In genomic region chr2:6436085-6436950, GRCm38 (mm10) we compare ENCODE assay signal across 8 mouse cellular contexts.
DNase-seq lines count a peak whose midpoint lies in the region; ATAC-seq and TF ChIP-seq lines count a peak whose summit lies in the region.

No protein-coding gene starts in this region.

- H3K36me3 ChIP-seq in C2C12 (ENCODE audit: control insufficient read depth, insufficient read depth) (peaks cover 60% of the 10 kb centered on the region), MEL (ENCODE audit: control insufficient read depth in 1 of 2, insufficient read depth in 2 of 2, low read length in 2 of 2) (peaks cover 0 to 9% of the 10 kb centered on the region in 2 experiments; a peak in 2 of 4 replicates)
- H3K36me3 ChIP-seq in heart, embryonic 14.5 days (ENCODE audit: control insufficient read depth, insufficient read depth, low read length): peaks cover 44% of the 10 kb centered on the region
- H3K36me3 ChIP-seq in lung, embryonic 14.5 days (ENCODE audit: insufficient read depth): peaks cover 52% of the 10 kb centered on the region

- no peaks in the 10 kb centered on the region for H3K9me3 ChIP-seq in MEL (replicated peaks; ENCODE audit: insufficient read depth, low read length)
- no peaks in the 10 kb centered on the region for H3K9me3 ChIP-seq in heart, embryonic 14.5 days (ENCODE audit: control insufficient read depth, low read length)
- no peaks in the 10 kb centered on the region for H3K9me3 ChIP-seq in lung, embryonic 14.5 days (ENCODE audit: low read depth, low read length)

- TF ChIP-seq EP300 in MEL (IDR thresholded peaks at IDR 0.05; ENCODE audit: low read depth in 1 of 2, low read length in 2 of 2): no peak

- TF ChIP-seq CTCF in C2C12 (IDR thresholded peaks at IDR 0.05; ENCODE audit: control insufficient read depth, insufficient read depth, insufficient read length) (peak; percentile 22), MEL (IDR thresholded peaks at IDR 0.05 in 2 of 3, conservative IDR thresholded peaks at IDR 0.05 in 1 of 3; ENCODE audit: control insufficient read depth in 1 of 3, insufficient read depth in 1 of 3, low read depth in 2 of 3, low read length in 3 of 3, poor library complexity in 1 of 3, severe bottlenecking in 1 of 3) (peak; percentile 31 to 61 (median 35))
- peak; percentile 84 for TF ChIP-seq CTCF in lung, embryonic 14.5 days (IDR thresholded peaks at IDR 0.05; ENCODE audit: low read depth)

- no peaks in the 10 kb centered on the region for H3K27me3 ChIP-seq in C2C12 (ENCODE audit: control insufficient read depth, insufficient read depth, insufficient read length)
- no peaks in the 10 kb centered on the region for H3K27me3 ChIP-seq in MEL (ENCODE audit: control insufficient read depth in 1 of 2, insufficient read depth in 2 of 2, low read length in 2 of 2)
- no peaks in the 10 kb centered on the region for H3K27me3 ChIP-seq in heart, embryonic 14.5 days (ENCODE audit: control insufficient read depth, insufficient read depth, low read length)
- H3K27me3 ChIP-seq in lung, embryonic 14.5 days (ENCODE audit: insufficient read depth, low read length): no peaks in the 10 kb centered on the region

- no peaks in the 10 kb centered on the region for H3K79me3 ChIP-seq in C2C12 (ENCODE audit: low read depth)

- peak; percentile 46 for DNase-seq in MEL (ENCODE audit: low read depth, low spot score)
- peak; percentile 56 for DNase-seq in kidney, postnatal 14 days
- peak; percentile 84 for DNase-seq in lung, embryonic 14.5 days
- DNase-seq in retina, adult 2 months (ENCODE audit: low read depth, low spot score): peak; percentile 16
- no peak for DNase-seq in T-cell, adult 2 months (ENCODE audit: low spot score)

- H3K79me2 ChIP-seq in C2C12 (ENCODE audit: control insufficient read depth, insufficient read depth) (no peaks in the 10 kb centered on the region), MEL (ENCODE audit: control insufficient read depth, insufficient read depth, low read length, poor library complexity) (no peaks in the 10 kb centered on the region)

- ATAC-seq in common myeloid progenitor, adult 5-6 weeks (replicated peaks; ENCODE audit: low read depth, poor library complexity, severe bottlenecking): peak; percentile 95
- peak; percentile 59; the same call in 1 of the 2 replicates for ATAC-seq in heart, embryonic 14.5 days (ENCODE audit: insufficient number of reproducible peaks, insufficient read depth, low FRiP score, low read depth)
- ATAC-seq in lung, embryonic 14.5 days (ENCODE audit: insufficient read depth): peak; percentile 89

- no peaks in the 10 kb centered on the region for H3K4me1 ChIP-seq in MEL (ENCODE audit: control insufficient read depth in 1 of 2, insufficient read depth in 2 of 2, low read length in 2 of 2)
- H3K4me1 ChIP-seq in heart, embryonic 14.5 days (ENCODE audit: control insufficient read depth in 2 of 2, insufficient read depth in 2 of 2, low read length in 2 of 2): no peaks in the 10 kb centered on the region
- no peaks in the 10 kb centered on the region for H3K4me1 ChIP-seq in lung, embryonic 14.5 days (ENCODE audit: insufficient read depth)

- H3K27ac ChIP-seq in MEL (ENCODE audit: control insufficient read depth, low read depth, low read length): no peak overlapping the region
- no peak overlapping the region for H3K27ac ChIP-seq in heart, embryonic 14.5 days (replicated peaks in 1 of 2; ENCODE audit: control insufficient read depth in 1 of 2, insufficient read depth in 1 of 2, low read depth in 2 of 2, low read length in 2 of 2)
- H3K27ac ChIP-seq in lung, embryonic 14.5 days (ENCODE audit: low read depth): 0 out of 2 replicates have a peak overlapping the region, but pooled peaks have one; percentile 36

- no peak overlapping the region for H3K9ac ChIP-seq in MEL (ENCODE audit: control insufficient read depth, low read depth, low read length, poor library complexity, severe bottlenecking)
- H3K9ac ChIP-seq in heart, embryonic 14.5 days (ENCODE audit: low read length): no peak overlapping the region
- H3K9ac ChIP-seq in lung, embryonic 14.5 days: no peak overlapping the region

- TF ChIP-seq POLR2A in MEL (IDR thresholded peaks at IDR 0.05; ENCODE audit: control insufficient read depth in 1 of 2, insufficient read depth in 1 of 2, low read depth in 1 of 2, low read length in 2 of 2, poor library complexity in 1 of 2): no peak

- H3K4me2 ChIP-seq in heart, embryonic 14.5 days (ENCODE audit: low read length): no peak overlapping the region
- no peak overlapping the region for H3K4me2 ChIP-seq in lung, embryonic 14.5 days

- peak; percentile 64 for TF ChIP-seq RAD21 in MEL (IDR thresholded peaks at IDR 0.05; ENCODE audit: low read depth, low read length)

- WGBS in heart, embryonic 14.5 days: 75% methylated on average over 16 of the region's 16 CpGs
- WGBS in lung, embryonic 14.5 days: 63% methylated on average over 16 of the region's 16 CpGs

- H3ac ChIP-seq in C2C12 (ENCODE audit: control insufficient read depth, insufficient read length, low read depth): no peak overlapping the region

- H3K4me3 ChIP-seq in C2C12 (ENCODE audit: insufficient read depth, poor library complexity, severe bottlenecking): no peak overlapping the region
- H3K4me3 ChIP-seq in MEL (ENCODE audit: control insufficient read depth in 1 of 2, insufficient read depth in 1 of 2, low read depth in 2 of 2, low read length in 2 of 2): no peak overlapping the region
- no peak overlapping the region for H3K4me3 ChIP-seq in heart, embryonic 14.5 days (ENCODE audit: control insufficient read depth in 1 of 2, insufficient read depth in 1 of 2, low read depth in 1 of 2, low read length in 2 of 2)
- H3K4me3 ChIP-seq in lung, embryonic 14.5 days (ENCODE audit: low read depth, low read length): no peak overlapping the region

TF ChIP-seq in C2C12, 6 proteins besides CTCF, POLR2A, EP300 and RAD21:
- no peak for TF ChIP-seq USF1 (IDR thresholded peaks at IDR 0.05; ENCODE audit: low read depth)
- no peak for TF ChIP-seq MAX (IDR thresholded peaks at IDR 0.05)
- no peak for TF ChIP-seq MYOG (IDR thresholded peaks at IDR 0.05; ENCODE audit: control insufficient read depth, extremely low read depth, insufficient read length)
- no peak for TF ChIP-seq MYOD1 (IDR thresholded peaks at IDR 0.05; ENCODE audit: control insufficient read depth, insufficient read length, low read depth)
- TF ChIP-seq CEBPB (IDR thresholded peaks at IDR 0.05; ENCODE audit: low read depth): no peak
- TF ChIP-seq FOSL1 (IDR thresholded peaks at IDR 0.05; ENCODE audit: insufficient read depth, low read length, poor library complexity, severe bottlenecking): no peak
TF ChIP-seq in C2C12: peak in this region for 0.

TF ChIP-seq in MEL, 35 proteins besides CTCF, POLR2A, EP300 and RAD21:
- TF ChIP-seq SMC3 (IDR thresholded peaks at IDR 0.05; ENCODE audit: low read depth, low read length) (peak; percentile 59), GABPA (IDR thresholded peaks at IDR 0.05; ENCODE audit: low read depth, low read length) (no peak)
TF ChIP-seq in MEL: peak in this region for 1.

Comparison
In these comparisons a context has a peak if more than half of its experiments do, and no peak if none do; other contexts are left out.
1. CTCF ChIP-seq: peak in every context shown above with its lines; median percentile 84 in lung, embryonic 14.5 days; 35 in MEL; 22 in C2C12.